Mouse (Mus musculus) embryonic facial prominence, embryonic 12.5 days (tissue): ENCODE data around the gene Abcg8. TPM values are rescaled to one million over a fixed set of nuclear protein-coding genes. Genes with fewer than 3 reads are reported as not detected.

Source experiments
- ATAC-seq: fragments of 200-750 bp; cut with Nextera tagmentation; 2 replicates; pipeline ENCODE4 v1.8.0; 2017; ENCODE audit not compliant: insufficient number of reproducible peaks, insufficient read depth, low FRiP score, low TSS enrichment
- H3K27ac ChIP-seq: fragments of 300-500 bp; sonication (generic); 2 replicates; pipeline ENCODE4 v1.5.1; 2016; ENCODE audit warnings: mild to moderate bottlenecking
- H3K27me3 ChIP-seq: fragments of 300-500 bp; sonication (generic); 2 replicates; pipeline ENCODE4 v1.6.1; 2016; ENCODE audit warnings: mild to moderate bottlenecking, moderate library complexity
- H3K36me3 ChIP-seq: fragments of 300-500 bp; sonication (generic); 2 replicates; pipeline ENCODE4 v1.6.1; 2016; ENCODE audit warnings: mild to moderate bottlenecking
- H3K4me1 ChIP-seq: fragments of 300-500 bp; sonication (generic); 2 replicates; pipeline ENCODE4 v1.6.1; 2016
- H3K4me2 ChIP-seq: fragments of 300-500 bp; sonication (generic); replicated peaks from 2 replicates; pipeline ENCODE4 v1.6.1; 2016; ENCODE audit warnings: mild to moderate bottlenecking, moderate library complexity
- H3K4me3 ChIP-seq: fragments of 300-500 bp; sonication (generic); 2 replicates; pipeline ENCODE4 v1.5.1; 2016; ENCODE audit warnings: mild to moderate bottlenecking
- H3K9ac ChIP-seq: fragments of 300-500 bp; sonication (generic); 2 replicates; pipeline ENCODE4 v1.6.1; 2016; ENCODE audit warnings: mild to moderate bottlenecking, moderate library complexity
- H3K9me3 ChIP-seq: fragments of 300-500 bp; sonication (generic); 2 replicates; pipeline ENCODE4 v1.6.1; 2016; ENCODE audit warnings: mild to moderate bottlenecking, moderate library complexity
- WGBS: fragments of 180-500 bp; shearing (Covaris S2); methylation state at CpG from one replicate; pipeline ENCODE4 v1.1.7; 2016; 5-methylcytosine and 5-hydroxymethylcytosine counted together
- polyA plus RNA-seq: library from polyadenylated mRNA; unstranded; fragments of >200 nt; fragmentation: Nextera tagmentation; extraction: Ambion mirVana; gene quantifications from 2 replicates; pipeline ENCODE4 v1.2.1, GENCODE M21; 2016

Gene Abcg8
- polyA plus RNA-seq, 1 experiment from 2014 or later = 0.09 TPM

GRCm38 (mm10) chr17:84645119-84645518 is 31.0 kb upstream of the Abcg8 start:
- 0 out of 2 replicates have a peak, but pooled peaks have one; percentile 45 for ATAC-seq
- H3K27ac ChIP-seq = no peak overlapping the region; the same call in 1 of the 2 replicates

GRCm38 (mm10) chr17:84645894-84646293 is 30.2 kb upstream of the Abcg8 start:
- H3K27me3 ChIP-seq = no peaks in the 10 kb centered on the region
- no peak overlapping the region for H3K4me2 ChIP-seq
- no peak overlapping the region for H3K4me3 ChIP-seq
- H3K9me3 ChIP-seq = no peaks in the 10 kb centered on the region
- no peaks in the 10 kb centered on the region for H3K36me3 ChIP-seq
- ATAC-seq = no peak
- WGBS = 20% methylated on average over 3 of the region's 7 CpGs
- peaks cover 25% of the 10 kb centered on the region for H3K4me1 ChIP-seq
- H3K9ac ChIP-seq = no peak overlapping the region
- no peak overlapping the region for H3K27ac ChIP-seq

More at GRCm38 (mm10) chr17:84645119-84645518, 31.0 kb upstream of the Abcg8 start:
- WGBS = 27% methylated on average over 9 of the region's 9 CpGs
- no peak overlapping the region for H3K9ac ChIP-seq
- H3K36me3 ChIP-seq = no peaks in the 10 kb centered on the region
- peaks cover 25% of the 10 kb centered on the region for H3K4me1 ChIP-seq
- H3K4me2 ChIP-seq = no peak overlapping the region
- no peak overlapping the region for H3K4me3 ChIP-seq
- H3K27me3 ChIP-seq = no peaks in the 10 kb centered on the region
- H3K9me3 ChIP-seq = no peaks in the 10 kb centered on the region

GRCm38 (mm10) chr17:84646477-84646876 is 29.6 kb upstream of the Abcg8 start:
- Histone ChIP-seq H3K4me3 (no peak overlapping the region), H3K36me3 (peaks cover under 1% of the 10 kb centered on the region; the same call in 1 of the 2 replicates)
- WGBS = 55% methylated on average over 2 of the region's 2 CpGs

GRCm38 (mm10) chr17:84647630-84648029 is 28.5 kb upstream of the Abcg8 start:
- H3K36me3 ChIP-seq = peaks cover 8% of the 10 kb centered on the region; the same call in 1 of the 2 replicates
- no peak for ATAC-seq
- H3K4me2 ChIP-seq = no peak overlapping the region
- no peaks in the 10 kb centered on the region for H3K9me3 ChIP-seq
- no peak overlapping the region for H3K27ac ChIP-seq
- H3K9ac ChIP-seq = no peak overlapping the region
- no peak overlapping the region for H3K4me3 ChIP-seq
- 89% methylated on average over 4 of the region's 4 CpGs for WGBS
- no peaks in the 10 kb centered on the region for H3K27me3 ChIP-seq
- H3K4me1 ChIP-seq = peaks cover 25% of the 10 kb centered on the region

More at GRCm38 (mm10) chr17:84646477-84646876, 29.6 kb upstream of the Abcg8 start:
- H3K27ac ChIP-seq = no peak overlapping the region
- H3K27me3 ChIP-seq = no peaks in the 10 kb centered on the region
- no peaks in the 10 kb centered on the region for H3K9me3 ChIP-seq
- peaks cover 25% of the 10 kb centered on the region for H3K4me1 ChIP-seq
- no peak overlapping the region for H3K4me2 ChIP-seq
- ATAC-seq = no peak
- no peak overlapping the region for H3K9ac ChIP-seq

GRCm38 (mm10) chr17:84650302-84651017 is 25.6 kb upstream of the Abcg8 start:
- H3K27ac ChIP-seq = no peak overlapping the region
- H3K9me3 ChIP-seq = no peaks in the 10 kb centered on the region
- no peaks in the 10 kb centered on the region for H3K27me3 ChIP-seq
- H3K4me2 ChIP-seq = no peak overlapping the region
- peaks cover 6% of the 10 kb centered on the region; the same call in 1 of the 2 replicates for H3K4me1 ChIP-seq
- H3K9ac ChIP-seq = no peak overlapping the region
- WGBS = 90% methylated on average over 9 of the region's 9 CpGs
- peaks cover 8% of the 10 kb centered on the region; the same call in 1 of the 2 replicates for H3K36me3 ChIP-seq
- H3K4me3 ChIP-seq = no peak overlapping the region
- no peak for ATAC-seq

GRCm38 (mm10) chr17:84653544-84653943 is 22.6 kb upstream of the Abcg8 start:
- Histone ChIP-seq H3K27me3 (no peaks in the 10 kb centered on the region), H3K36me3 (peaks cover 8% of the 10 kb centered on the region; the same call in 1 of the 2 replicates), H3K27ac (no peak overlapping the region), H3K9me3 (no peaks in the 10 kb centered on the region), H3K4me2 (no peak overlapping the region), H3K4me3 (no peak overlapping the region), H3K4me1 (peaks cover 20% of the 10 kb centered on the region), H3K9ac (no peak overlapping the region)
- WGBS = 90% methylated on average over 9 of the region's 9 CpGs
- ATAC-seq = no peak

- H3K4me1 ChIP-seq = peaks cover 23% of the 10 kb centered on the region
- peaks cover 8% of the 10 kb centered on the region; the same call in 1 of the 2 replicates for H3K36me3 ChIP-seq
- H3K9me3 ChIP-seq = no peaks in the 10 kb centered on the region
- no peak overlapping the region for H3K4me2 ChIP-seq
- 77% methylated on average over 5 of the region's 5 CpGs for WGBS
- no peak for ATAC-seq
- H3K9ac ChIP-seq = no peak overlapping the region
- no peak overlapping the region for H3K4me3 ChIP-seq
- no peak overlapping the region for H3K27ac ChIP-seq
- no peaks in the 10 kb centered on the region for H3K27me3 ChIP-seq
Measured at GRCm38 (mm10) chr17:84656205-84656604, 19.9 kb upstream of the Abcg8 start.

GRCm38 (mm10) chr17:84656653-84657421 is 19.3 kb upstream of the Abcg8 start:
- no peak overlapping the region for H3K27ac ChIP-seq
- no peak for ATAC-seq

GRCm38 (mm10) chr17:84657422-84657732 is 18.7 kb upstream of the Abcg8 start:
- ATAC-seq = no peak
- Histone ChIP-seq H3K27me3 (no peaks in the 10 kb centered on the region), H3K4me2 (no peak overlapping the region), H3K36me3 (0 out of 2 replicates have a peak, but pooled peaks cover under 1% of the 10 kb centered on the region), H3K4me1 (peaks cover 23% of the 10 kb centered on the region), H3K9me3 (no peaks in the 10 kb centered on the region), H3K27ac (no peak overlapping the region), H3K4me3 (no peak overlapping the region), H3K9ac (no peak overlapping the region)
- WGBS = 58% methylated on average over 3 of the region's 3 CpGs

More at GRCm38 (mm10) chr17:84656653-84657421, 19.3 kb upstream of the Abcg8 start:
- 70% methylated on average over 19 of the region's 19 CpGs for WGBS
- Histone ChIP-seq H3K27me3 (no peaks in the 10 kb centered on the region), H3K4me1 (peaks cover 23% of the 10 kb centered on the region), H3K36me3 (0 out of 2 replicates have a peak, but pooled peaks cover 5% of the 10 kb centered on the region), H3K4me2 (no peak overlapping the region), H3K9ac (no peak overlapping the region), H3K4me3 (no peak overlapping the region), H3K9me3 (no peaks in the 10 kb centered on the region)

- 40% methylated on average over 7 of the region's 7 CpGs for WGBS
- peaks cover 23% of the 10 kb centered on the region for H3K4me1 ChIP-seq
- no peak overlapping the region for H3K9ac ChIP-seq
- H3K36me3 ChIP-seq = no peaks in the 10 kb centered on the region
- no peak overlapping the region for H3K4me3 ChIP-seq
- no peaks in the 10 kb centered on the region for H3K9me3 ChIP-seq
- no peak overlapping the region for H3K4me2 ChIP-seq
- ATAC-seq = no peak
- 0 out of 2 replicates have a peak overlapping the region, but pooled peaks have one; percentile 9 for H3K27ac ChIP-seq
- no peaks in the 10 kb centered on the region for H3K27me3 ChIP-seq
Measured at GRCm38 (mm10) chr17:84657782-84658181, 18.3 kb upstream of the Abcg8 start.

GRCm38 (mm10) chr17:84658195-84658594 is 17.9 kb upstream of the Abcg8 start:
- no peak overlapping the region for H3K4me2 ChIP-seq
- no peak overlapping the region for H3K27ac ChIP-seq
- H3K9me3 ChIP-seq = no peaks in the 10 kb centered on the region
- 22% methylated on average over 5 of the region's 5 CpGs for WGBS
- H3K4me3 ChIP-seq = no peak overlapping the region
- no peaks in the 10 kb centered on the region for H3K27me3 ChIP-seq
- peaks cover 23% of the 10 kb centered on the region for H3K4me1 ChIP-seq
- no peak for ATAC-seq
- no peak overlapping the region for H3K9ac ChIP-seq
- no peaks in the 10 kb centered on the region for H3K36me3 ChIP-seq

- Histone ChIP-seq H3K9me3 (no peaks in the 10 kb centered on the region), H3K36me3 (no peaks in the 10 kb centered on the region), H3K4me2 (no peak overlapping the region), H3K9ac (no peak overlapping the region), H3K27ac (no peak overlapping the region), H3K4me3 (no peak overlapping the region), H3K27me3 (no peaks in the 10 kb centered on the region), H3K4me1 (peaks cover 23% of the 10 kb centered on the region)
- no peak for ATAC-seq
- 69% methylated on average over 8 of the region's 8 CpGs for WGBS
Measured at GRCm38 (mm10) chr17:84658951-84659350, 17.2 kb upstream of the Abcg8 start.
